Mouse (Mus musculus) embryo, embryonic 11.5 days (tissue): ENCODE data around the gene Kansl1l.

Source experiments
- DNase-seq: peaks from one replicate; pipeline ENCODE4 v3.0.0-alpha.2; 2012; ENCODE audit warnings: low read depth, low spot score

Gene Kansl1l

GRCm38 (mm10) chr1:66817453-66817839, at the start of gene Kansl1l:
TSS of gene Kansl1l (minus strand) at chr1:66817562.
- peak; percentile 79 for DNase-seq

DNA sequence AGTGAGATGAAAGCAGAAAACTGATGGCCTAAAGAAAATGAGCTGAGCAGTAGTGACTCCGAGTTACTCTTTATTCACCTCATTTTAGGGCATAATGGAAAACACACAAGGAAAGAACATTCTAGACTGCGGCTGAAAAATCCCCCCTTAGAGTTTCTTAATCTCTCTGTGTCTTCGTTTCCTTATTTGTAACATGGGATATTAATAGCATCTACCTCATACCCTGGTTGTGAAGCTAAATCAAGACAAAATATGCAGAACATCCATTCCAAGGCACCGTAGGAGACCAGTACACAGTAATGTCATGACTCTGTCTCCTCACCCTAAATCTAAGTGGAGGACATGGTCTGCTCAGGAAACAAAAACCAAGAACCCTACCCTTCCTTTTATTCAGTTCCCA, 48.3 kb upstream of the Kansl1l start:
- DNase-seq, result no peak

DNA sequence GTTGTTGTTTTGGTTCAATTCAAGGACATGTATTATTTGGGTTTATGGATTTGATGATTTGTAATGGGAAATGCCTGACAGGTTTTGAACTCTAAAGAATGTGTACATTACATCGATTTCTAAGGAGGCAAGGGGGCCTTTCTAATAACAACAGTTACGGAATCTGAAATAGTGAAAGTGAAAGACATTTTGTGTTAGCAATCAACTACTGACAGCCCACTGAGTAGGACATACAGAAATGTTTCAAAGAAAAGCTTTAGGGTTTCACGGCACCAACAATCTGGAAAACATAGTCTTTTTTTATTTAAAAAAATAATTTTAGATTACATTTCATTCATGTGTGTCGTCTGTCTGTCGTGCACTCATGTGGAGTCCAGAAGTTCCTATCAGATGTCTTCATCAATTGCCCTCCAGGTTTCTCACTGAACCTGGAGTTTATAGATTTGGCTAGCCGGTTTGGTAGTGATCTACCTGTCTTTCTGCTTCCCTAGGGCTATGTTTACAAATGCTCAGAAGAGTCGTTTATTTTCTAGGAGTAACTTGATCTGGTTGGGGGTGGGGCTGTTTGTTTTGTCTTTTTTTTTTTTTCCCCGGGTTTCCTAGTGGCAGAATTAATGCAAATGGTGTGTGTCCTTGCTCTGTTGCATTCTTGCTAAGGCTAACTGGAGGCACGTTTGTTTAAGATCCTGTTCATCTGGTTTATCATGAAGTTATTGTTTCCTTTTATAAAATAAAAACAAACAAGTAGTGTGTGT, 46.6 kb upstream of the Kansl1l start:
- DNase-seq, result no peak

DNA sequence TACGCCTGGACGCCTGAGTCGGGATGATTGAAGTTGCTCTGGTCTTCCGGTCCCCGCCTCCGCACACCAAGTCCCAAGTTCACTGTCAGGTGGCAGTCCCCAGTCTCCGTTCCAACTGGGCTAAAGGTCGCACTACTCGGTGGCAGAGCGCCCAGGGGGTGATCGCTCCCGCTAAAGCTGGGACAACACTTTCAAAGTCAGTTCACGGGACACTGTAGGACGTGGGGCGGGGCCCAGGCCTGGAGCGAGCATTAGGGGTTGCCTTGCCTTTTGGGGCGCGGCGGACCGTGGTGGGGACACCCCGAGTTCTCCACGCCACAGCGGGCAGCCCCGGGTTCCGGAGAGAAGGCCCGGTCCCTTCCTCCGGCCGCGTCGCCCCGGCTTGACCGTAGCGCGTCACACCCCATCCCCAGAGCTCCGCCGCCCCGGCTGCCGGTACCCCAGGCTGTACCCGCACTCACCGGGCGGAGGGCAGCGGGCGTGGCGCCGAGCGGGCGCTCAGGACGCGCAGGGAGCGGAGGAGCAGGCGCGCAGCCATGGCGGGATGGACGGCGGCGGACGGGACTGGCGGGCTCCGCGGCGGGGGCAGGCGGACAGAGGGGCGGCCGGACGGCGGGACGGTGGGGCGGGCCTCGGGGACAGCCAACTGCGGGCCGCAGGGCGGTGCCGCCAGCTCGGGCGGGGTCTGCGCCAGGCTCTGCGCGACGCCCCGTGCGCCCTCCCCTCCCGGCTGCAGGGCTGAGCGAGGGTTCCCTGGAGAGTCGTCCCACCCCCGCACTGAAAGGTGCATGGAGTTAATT, 45.5 kb upstream of the Kansl1l start, which contains the start of gene Acadl:
Gene Acadl, minus strand, starts transcription at position 566 of the 800 bp plus-strand sequence.
- DNase-seq, result peak; percentile 30

DNA sequence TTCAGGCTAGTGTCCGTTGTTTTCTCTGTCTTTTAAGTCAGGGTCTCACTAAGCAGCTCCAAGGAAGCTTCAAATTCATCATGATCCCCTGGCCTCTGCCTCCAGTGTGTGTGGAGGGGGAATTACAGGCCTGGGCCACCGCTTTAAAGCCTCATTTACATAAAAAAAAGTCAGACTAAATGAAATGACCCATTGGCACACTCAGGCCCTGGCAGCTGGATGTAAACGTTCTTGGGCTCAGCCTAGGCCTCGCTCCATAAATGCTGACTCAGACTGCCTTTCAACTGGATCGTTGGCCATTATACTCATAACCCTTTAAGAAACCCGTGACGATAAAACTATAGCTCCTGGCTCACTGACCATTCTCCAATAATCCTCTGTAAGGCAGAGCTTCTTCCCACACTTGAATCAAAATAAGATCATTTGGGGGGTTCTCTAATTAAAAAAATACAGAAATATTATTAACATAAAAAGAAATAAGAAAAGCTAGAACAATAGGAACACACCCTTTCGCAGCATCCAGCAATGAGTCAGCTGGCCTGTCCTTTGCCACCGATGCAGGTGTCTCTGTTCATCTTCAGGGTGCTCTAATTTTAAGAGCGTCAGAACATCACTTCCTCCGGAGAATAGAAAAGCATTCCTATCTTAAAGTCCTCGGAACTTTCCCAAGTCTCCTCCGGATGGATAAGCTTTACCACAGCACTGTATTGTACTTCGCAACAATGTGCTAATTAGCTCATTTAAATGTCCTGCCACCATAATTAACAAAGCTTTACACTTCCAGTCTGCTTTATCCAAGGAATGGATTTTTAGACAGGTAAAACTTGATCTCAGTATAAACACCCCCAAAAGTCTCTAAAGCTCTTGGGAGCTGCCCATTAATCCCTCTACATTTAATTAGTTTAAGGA, 44.7 kb upstream of the Kansl1l start:
- DNase-seq, result no peak

DNA sequence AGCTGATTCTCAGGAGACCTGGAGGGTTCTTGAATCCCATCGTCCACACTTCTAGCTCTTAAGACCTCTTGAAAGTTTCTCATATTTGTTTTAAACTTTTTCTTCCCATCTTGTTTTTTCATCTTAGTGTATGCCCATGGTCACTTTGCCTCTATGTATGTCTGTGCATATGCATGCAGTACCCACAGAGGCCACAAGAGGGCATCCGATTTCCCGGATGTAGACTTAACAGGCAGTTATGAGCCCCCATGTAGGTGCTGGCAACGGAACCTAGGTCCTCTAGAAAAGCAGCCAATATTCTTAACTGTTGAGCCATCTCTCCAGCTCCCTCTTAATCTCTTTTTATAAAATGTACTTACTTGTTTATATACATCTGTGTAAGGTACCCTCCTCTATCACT, 30.1 kb upstream of the Kansl1l start:
- no peak for DNase-seq

- DNase-seq, result no peak
Measured at GRCm38 (mm10) chr1:66845690-66846318, 28.4 kb upstream of the Kansl1l start.

DNA sequence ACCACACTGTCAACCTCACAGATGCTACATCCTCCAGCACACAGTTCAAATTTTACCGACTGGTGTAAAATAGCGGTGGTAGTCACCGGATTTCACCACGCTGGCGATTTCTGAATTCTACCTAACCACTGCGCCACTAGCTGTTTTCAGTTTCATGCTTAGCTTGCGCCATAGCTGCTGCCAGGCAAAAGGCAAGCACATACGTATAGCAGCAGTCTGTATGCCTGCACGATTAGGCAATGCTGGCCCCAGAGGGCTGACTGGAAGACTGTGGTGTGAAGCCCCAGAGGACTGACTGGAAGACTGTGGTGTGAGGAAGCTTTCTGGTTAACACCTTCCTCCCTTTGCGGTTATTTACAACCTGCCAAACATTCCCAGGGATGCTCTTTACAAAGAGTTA, 24.6 kb upstream of the Kansl1l start:
- no peak for DNase-seq

DNA sequence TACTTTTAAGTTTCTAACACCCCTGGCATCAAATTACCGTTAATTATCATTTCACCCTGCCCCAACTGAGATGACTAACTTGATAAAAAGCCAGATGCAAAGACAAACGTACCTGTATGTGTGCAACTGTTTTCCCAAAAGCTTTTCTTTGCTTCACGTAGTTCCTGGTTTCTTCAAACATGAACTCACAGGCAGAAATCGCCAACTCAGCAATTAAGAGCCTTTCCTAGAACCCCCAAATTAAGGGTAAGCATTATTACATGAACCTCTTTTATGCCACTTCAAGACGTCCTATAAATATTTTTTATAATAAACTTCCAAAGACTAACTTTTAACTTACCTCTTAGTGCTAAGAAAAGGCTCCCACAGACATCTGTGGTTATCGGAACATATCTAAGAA, 24.1 kb upstream of the Kansl1l start:
- no peak for DNase-seq

DNA sequence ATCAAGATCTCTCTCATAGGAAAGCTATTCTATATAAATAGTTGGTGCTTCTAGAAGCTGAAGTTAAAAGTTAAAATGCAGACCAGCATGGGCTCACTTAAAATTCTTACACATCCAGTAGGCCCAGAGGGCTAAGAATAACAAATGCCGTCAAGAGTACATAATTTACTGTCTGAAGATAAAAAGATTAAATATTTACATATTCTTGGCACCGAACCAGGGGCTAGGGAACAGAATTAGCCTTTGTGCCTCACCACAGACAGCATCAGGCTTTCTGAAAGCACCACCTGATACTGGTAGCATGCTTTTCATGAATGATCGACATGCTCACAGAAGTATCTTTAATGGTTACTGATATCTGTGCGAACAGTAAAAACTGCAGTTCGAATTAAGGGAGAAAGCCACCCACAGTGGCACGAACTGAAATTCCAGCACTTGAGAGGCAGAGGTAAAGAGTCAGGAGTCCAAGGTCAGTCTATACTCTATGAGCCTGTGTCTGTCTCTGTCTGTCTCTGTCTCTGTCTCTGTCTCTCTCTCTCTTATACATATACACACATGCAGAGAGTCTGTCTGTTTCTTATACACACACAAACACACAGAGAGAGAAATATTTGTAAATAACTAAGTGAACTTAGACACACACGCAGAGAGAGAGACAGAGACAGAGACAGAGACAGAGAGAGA, 22.5 kb upstream of the Kansl1l start:
- DNase-seq, result no peak

- no peak for DNase-seq
Measured at GRCm38 (mm10) chr1:66839135-66839534, 21.8 kb upstream of the Kansl1l start.

GRCm38 (mm10) chr1:66838184-66839042, 21.1 kb upstream of the Kansl1l start:
- peak; percentile 37 for DNase-seq

- no peak for DNase-seq
Measured at GRCm38 (mm10) chr1:66837207-66837606, 19.8 kb upstream of the Kansl1l start.

GRCm38 (mm10) chr1:66832636-66833165, 15.3 kb upstream of the Kansl1l start:
- no peak for DNase-seq

DNA sequence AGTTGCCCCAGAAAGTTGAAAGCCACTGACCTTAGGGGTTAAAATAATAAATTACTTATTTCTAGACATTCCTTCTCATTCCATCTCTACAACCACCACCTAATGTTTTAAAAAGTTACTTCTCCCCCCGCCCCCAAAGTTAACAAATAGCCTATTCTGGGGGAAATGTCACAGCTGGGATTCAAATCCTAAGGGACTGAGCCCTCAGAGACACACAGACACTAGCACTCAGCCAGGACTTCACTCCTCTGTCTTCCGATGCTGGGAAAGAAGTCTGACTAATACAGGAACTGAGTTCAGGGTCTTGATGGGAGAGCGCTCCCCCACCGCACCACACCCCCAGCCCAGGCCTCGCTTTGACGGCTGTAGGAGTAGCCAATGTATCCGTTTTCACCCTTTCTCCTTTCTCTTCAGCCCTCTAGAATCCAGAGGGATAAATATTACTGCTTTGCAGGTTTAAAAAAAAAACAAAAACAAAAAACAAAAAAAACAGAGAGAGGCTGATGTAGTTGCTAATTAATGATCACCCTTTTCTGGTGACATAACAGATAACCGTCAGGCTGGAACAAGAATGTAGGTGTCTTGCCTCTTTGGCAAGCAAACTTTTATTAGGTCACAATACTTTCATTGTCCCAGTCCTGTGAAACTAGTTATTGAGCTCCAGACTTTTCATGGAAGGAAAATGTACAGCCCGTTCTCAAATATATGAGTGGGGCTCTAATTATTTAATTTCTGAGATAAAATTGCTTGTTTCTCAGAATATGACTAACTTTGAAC, 14.7 kb upstream of the Kansl1l start:
- no peak for DNase-seq

GRCm38 (mm10) chr1:66829400-66830080, 12.2 kb upstream of the Kansl1l start:
- DNase-seq, result no peak

DNA sequence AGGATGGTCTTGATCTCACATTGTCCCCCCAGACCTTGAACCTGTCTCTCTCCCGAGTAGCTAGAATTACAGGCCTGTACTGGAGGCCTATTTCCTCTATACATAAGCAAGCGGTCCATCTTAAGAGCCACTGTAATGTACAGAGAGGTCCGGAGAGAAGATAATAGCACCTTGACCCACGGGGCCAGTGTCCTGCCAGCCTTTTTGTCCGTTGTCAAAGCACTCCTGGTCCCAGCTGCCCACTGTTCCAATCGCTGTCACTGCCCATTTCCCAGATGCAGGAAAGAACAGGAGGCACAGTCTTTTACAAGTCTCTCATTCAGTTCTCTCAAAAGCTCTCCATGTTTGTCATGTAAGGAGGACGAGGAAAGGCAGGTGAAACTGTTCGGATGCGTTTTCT, 4.6 kb upstream of the Kansl1l start:
- DNase-seq, result no peak

DNA sequence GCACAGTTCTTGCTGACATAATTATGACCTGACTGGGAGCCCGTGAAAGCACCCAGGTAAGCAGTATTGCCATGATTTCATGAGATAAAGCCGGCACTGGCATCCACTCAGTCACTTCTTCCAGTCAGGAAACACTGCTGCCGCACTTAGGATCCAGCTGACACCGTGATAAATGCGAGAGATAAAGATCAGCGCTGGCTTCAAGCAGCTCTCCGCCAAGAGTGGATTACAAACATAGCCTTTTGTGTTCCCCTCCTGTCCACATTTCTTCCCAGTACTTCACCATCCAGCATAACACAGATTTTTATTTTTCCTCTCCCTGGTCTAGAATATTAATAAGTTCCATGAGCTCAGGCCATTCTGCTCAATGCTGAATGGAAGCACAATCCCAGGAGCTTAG, 2.9 kb upstream of the Kansl1l start:
- no peak for DNase-seq
